In the genomic region with DNA sequence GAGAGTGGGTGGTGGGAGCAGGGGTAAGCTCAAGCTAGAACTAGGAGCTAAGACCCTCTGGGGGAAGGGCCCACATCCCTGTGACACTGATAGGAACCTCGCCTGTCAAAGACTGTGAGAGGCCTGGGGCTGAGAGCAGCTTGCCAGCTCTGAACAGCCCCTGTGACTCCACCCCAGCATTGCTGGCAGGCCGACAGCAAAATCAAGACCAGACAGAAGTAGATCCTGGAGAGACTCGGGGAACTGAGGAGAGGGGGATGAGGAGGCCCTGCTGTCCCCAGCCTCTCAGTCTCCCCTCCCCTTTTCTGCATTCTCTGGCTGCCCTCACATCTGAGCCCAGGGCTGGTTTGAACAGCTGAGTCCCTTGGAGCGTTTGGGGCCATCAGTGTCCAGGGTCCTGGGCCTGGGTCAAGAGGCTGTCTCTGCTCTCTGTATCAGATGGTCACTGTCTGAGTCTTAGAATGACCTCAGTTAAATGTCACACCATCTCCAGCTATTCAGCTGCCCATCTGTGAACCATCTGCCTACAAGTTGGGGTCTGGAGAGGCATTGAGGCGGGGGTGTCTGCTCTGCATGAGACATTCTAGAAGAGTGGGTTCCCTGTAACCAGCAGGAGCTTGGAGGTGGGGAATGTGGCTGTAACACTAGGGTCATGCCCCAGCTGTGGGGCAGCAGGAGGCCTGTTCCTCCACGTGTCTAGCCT, we compare ENCODE assay signal across 9 mouse cellular contexts. TPM values are rescaled to one million over a fixed set of nuclear protein-coding genes. Genes with fewer than 3 reads are reported as not detected.
A peak's percentile ranks its signal among the peaks of the same experiment; 100 is the strongest.
DNase-seq lines count a peak whose midpoint lies in the region; ATAC-seq lines count a peak whose summit lies in the region.
"Had no signal": no experiment of that assay in that cellular context is flagged by ENCODE, and none has a peak within 500 bp of the region (broad histone marks: within the 10 kb centered on the region; RNA-seq: fewer than 3 reads in every experiment).

No protein-coding gene starts in this region.

- peak; percentile 95 for DNase-seq in heart, adult 11 months
- no peak for DNase-seq in heart, adult 8-10 months (ENCODE audit: low spot score)
- DNase-seq in embryo, embryonic 11 days = peak; percentile 57
- DNase-seq in heart, postnatal 10 days = peak; percentile 78 to 81
- no peak for DNase-seq in thymus, postnatal 36 days
- DNase-seq in T-cell, adult 2 months (ENCODE audit: low spot score) = no peak
- DNase-seq in adrenal gland, adult 18-20 months (ENCODE audit: low spot score in 2 of 2) = no peak

- no peaks in the 10 kb centered on the region for H3K27me3 ChIP-seq in midbrain, embryonic 13.5 days
- H3K27me3 ChIP-seq: neural tube, embryonic 12.5 days had no signal

- no peak overlapping the region for H3K4me3 ChIP-seq in midbrain, embryonic 13.5 days (replicated peaks)
- H3K4me3 ChIP-seq: neural tube, embryonic 12.5 days had no signal

- no peaks in the 10 kb centered on the region for H3K36me3 ChIP-seq in midbrain, embryonic 13.5 days
- H3K36me3 ChIP-seq: neural tube, embryonic 12.5 days had no signal

- no peaks in the 10 kb centered on the region for H3K9me3 ChIP-seq in midbrain, embryonic 13.5 days
- H3K9me3 ChIP-seq: neural tube, embryonic 12.5 days had no signal

- H3K4me1 ChIP-seq in midbrain, embryonic 13.5 days (replicated peaks) = peaks cover 14% of the 10 kb centered on the region

- no peak overlapping the region for H3K27ac ChIP-seq in midbrain, embryonic 13.5 days
- H3K27ac ChIP-seq: neural tube, embryonic 12.5 days had no signal

- WGBS in midbrain, embryonic 13.5 days = 39% methylated on average over 6 of the region's 6 CpGs

- 0 out of 2 replicates have a peak overlapping the region, but pooled peaks have one; percentile 10 for H3K9ac ChIP-seq in midbrain, embryonic 13.5 days (replicated peaks)
- H3K9ac ChIP-seq: neural tube, embryonic 12.5 days had no signal

- H3K4me2 ChIP-seq in midbrain, embryonic 13.5 days (replicated peaks) = no peak overlapping the region
- H3K4me2 ChIP-seq: neural tube, embryonic 12.5 days had no signal

- peak; percentile 37 for ATAC-seq in midbrain, embryonic 13.5 days

- intact Hi-C loops in heart, postnatal 10 days (cut with DNase I) = no loop called here

RNA-seq across cellular contexts. Expression of gene Megf6, which starts 53.9 kb away (rescaled TPM):
- 1 to 10 TPM; 6.6 to 9.5 (median 7.1) TPM for total RNA-seq in heart, adult 8-10 months (2022)
- 10 to 100 TPM; 33.8 to 41.5 TPM for total RNA-seq in heart, postnatal 10 days (2021)
- 6.8 and 6.9 TPM in 2 replicates for polyA plus RNA-seq in midbrain, embryonic 13.5 days (2015; fragmentation: Nextera tagmentation; extraction: Ambion mirVana)
- 1 to 10 TPM; 2.5 to 4.3 TPM for total RNA-seq in adrenal gland, adult 18-20 months (2021)

Comparison
In these comparisons a context has a peak if more than half of its experiments do, and no peak if none do; other contexts are left out.
1. DNase-seq: peak in heart, adult 11 months (single experiment), embryo, embryonic 11 days (single experiment) and heart, postnatal 10 days (2 of 2); none in heart, adult 8-10 months (single experiment), thymus, postnatal 36 days (0 of 2), T-cell, adult 2 months (single experiment) and adrenal gland, adult 18-20 months (0 of 2).